Mouse (Mus musculus): ENCODE measurements at regions not wholly inside any gene's neighbourhood (a gene's known extent, or its start where the extent isn't known, plus 50 kb on each side); places are given as distances from the start of the nearest gene placed in this dataset.

DNA sequence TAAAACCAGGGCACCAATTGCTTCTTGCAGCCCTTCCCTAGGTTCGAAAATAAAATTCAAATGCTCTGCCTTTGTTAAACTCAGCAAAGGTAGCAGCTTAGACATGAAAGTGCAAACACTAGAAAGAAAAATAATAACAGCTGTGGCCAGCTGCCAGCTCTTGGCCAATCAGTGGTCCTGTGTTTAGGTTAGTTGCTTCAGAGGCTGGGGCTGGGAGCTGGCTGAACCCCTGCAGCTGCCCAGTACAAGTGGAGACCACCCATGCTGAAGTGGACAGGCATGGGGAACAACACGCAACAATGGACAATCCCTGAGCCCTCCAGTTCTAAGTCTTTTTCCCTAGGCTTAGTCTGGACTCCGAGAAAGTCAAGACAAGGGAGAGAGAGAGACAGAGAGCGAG, 2256.2 kb upstream of the Gm7489 start:
- TF ChIP-seq CTCF (IDR thresholded peaks at IDR 0.05) (no peak), EP300 (IDR thresholded peaks at IDR 0.05) (no peak)

Measured in lung, postnatal 0 days (tissue).